Mouse (Mus musculus) c-Kit-positive CD71-positive TER-119-negative erythroid progenitor cells, embryonic 14.5 days (primary cell): ENCODE data around the gene Zfp953.
"Not testable (repeated sequence)": the region's sequence is repeated elsewhere in the genome, so short reads cannot be mapped to it uniquely, and the experiment has no call there.

Experiments
- DNase-seq: peaks from one replicate; pipeline ENCODE4 v3.0.0-alpha.2; 2013; ENCODE audit warnings: low read depth

Zfp953 gene

DNA sequence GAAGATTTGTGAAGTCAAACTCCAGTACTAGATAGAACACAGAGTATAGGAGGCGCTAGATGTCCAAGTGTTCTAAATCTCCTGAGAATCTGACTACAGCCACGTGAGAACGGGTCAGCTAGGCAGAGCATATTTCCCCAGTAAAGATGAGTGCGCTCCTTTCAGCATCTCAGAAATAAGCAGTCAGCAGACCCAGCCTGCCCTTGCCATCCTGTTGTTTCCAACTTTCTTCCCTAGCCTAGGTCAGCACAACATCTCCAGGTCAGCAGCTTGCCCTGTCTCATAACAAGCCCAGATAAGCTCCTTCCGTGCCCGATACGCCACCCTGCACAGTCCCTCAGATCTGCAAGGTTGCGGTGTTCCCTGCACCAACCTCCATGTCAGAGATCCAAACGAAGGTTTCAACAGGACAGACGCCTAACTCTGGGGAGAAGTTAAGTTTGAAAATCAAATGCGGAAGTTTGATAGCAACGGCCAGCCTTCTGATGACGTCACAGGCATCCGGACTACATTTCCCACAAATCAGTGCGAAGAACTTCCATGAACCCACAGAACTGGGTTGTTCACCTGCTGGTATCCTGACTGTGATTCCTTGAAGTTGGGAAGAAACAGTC lies at the start of gene Zfp953, which contains the start of gene Gm28044:
Gene Zfp953 (minus strand): TSS at position 475 of the 614 bp plus-strand sequence.
Gene Gm28044 (minus strand): TSS at position 406 of the 614 bp plus-strand sequence.
- peak; percentile 87 for DNase-seq

DNA sequence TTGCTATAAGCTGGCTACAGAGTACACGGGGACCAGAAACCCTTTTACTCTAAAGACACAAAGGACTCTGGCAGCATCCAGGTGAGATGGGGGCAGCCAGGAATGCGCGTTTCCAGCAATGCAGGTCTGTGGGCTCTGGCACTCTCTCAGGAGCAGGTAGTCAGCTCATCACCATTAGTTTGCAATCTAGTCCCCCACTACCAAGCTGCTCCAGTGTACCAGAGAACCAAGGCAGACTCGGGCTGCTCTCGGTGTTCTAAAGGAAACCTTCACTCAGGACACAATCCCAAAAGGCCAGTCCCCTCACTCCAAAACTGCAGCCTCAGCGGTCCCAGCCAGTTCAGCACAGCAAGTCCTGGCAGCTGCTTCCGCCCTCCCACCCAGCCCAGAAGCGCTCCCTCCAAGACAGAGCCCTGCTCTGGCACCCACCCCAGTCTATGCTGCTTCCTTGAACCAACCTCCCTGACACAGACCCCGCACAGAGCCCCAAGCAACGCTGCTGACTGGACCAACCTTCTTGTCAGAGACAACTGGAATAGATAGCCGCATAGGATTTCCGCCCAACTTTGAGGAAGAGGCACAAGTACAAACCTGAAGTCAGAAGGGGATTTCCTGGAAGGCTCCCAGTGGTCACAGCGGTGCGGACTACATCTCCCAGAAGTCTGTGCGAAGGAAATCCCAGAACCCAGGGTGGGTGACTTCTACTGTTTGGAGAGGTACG lies 38.9 kb upstream of the Zfp953 start, which contains the start of gene Zfp429:
Gene Zfp429 (minus strand): TSS at position 637 of the 721 bp plus-strand sequence.
- DNase-seq, result peak; percentile 69

DNA sequence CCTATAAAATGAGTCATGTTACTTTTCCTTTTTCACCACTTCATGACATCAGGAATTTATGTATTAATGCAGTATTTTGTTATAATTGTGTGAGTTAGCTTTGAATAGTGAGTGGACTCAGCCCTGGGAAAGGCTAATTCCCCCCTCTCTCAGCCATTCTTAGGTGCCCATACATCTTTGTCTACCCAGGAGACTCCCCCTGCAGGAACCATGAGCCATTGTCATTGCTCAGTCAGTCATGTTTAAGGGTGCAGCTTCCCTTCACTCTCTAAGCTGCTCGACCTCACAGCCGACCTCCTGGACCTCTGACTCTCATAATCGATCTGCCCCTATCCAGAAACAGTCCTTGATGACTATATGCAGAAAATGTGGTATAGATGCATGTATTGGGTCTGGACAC lies 15.8 kb upstream of the Zfp953 start:
- not testable (repeated sequence) for DNase-seq

DNA sequence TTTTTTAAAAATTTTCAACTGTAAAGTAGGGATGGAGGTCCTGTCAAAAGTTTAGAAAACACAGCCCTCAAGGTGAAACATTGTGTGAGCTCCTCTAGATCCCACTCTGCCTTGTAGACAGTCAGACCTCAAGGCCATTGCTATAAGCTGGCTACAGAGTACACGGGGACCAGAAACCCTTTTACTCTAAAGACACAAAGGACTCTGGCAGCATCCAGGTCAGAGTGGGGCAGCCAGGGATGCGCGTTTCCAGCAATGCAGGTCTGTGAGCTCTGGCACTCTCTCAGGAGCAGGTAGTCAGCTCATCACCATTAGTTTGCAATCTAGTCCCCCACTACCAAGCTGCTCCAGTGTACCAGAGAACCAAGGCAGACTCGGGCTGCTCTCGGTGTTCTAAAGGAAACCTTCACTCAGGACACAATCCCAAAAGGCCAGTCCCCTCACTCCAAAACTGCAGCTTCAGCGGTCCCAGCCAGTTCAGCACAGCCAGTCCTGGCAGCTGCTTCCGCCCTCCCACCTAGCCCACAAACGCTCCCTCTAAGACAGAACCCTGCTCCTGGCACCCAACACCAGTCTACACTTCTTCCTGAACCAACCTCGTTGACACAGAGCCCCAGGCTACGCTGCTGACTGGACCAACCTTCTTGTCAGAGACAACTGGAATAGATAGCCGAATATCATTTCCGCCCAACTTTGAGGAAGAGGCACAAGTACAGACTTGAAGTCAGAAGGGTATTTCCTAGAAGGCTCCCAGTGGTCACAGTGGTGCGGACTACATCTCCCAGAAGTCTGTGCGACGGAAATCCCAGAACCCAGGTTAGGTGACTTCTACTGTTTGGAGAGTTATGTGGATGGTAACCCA lies 14.9 kb upstream of the Zfp953 start, which contains the start of the genes Gm28041 and Zfp456:
Gene Gm28041 (minus strand): TSS at position 684 of the 862 bp plus-strand sequence.
Gene Zfp456 (minus strand): TSS at position 761 of the 862 bp plus-strand sequence.
- peak; percentile 82 for DNase-seq

DNA sequence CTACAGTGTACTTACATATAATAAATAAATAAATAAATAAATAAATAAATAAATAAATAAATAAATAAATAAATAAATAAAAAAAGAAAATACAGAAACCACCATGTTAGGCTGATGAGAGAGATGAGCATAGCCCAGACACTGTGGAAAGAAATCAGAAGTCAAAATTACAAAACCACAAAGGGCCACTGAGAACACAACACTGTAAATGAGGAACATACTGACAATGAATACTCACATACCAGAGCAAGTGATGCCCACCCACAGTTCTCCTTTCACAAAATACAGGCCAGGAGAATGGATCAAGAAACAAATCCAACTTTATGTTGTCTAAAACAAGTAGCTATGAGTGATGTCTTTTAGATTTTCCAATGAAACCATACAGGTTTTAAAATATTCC lies 8.6 kb downstream of the Zfp953 start:
- no peak for DNase-seq

DNA sequence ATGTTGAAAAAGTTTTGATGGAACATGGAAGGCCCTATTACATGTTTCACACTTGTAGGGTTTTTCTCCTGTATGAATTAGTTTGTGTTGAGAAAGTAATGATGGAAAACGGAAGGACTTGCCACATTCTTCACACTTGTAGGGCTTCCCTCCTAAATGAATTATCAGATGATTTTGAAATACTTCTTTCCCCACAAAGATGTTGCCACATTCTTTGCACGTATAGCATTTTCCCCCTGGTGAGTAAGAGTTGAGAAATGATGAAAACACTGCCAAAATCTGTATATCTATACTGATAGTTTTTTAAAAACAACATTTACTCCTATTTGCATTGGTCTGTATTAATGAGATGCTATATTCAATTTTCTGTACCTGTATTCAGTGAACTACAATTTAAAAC lies 17.0 kb downstream of the Zfp953 start:
- no peak for DNase-seq

DNA sequence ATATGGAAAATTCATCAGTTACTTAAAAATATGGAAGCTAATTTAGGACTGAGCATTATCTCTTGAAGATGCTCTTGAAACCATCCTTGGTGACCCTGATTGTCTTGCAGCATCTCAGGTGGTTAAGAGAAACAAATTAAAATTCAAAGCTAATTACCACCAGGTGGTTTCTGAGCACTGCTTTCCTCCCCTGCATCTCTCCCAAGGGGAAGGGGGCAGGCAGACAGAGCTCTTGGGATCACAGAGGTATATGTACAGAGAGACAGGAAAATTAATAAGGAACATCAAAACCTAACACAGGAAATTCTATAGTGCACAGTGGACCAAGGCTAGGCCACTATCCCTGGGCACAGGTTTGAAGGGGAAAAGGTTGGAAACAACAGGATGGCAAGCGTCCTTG lies 27.5 kb downstream of the Zfp953 start:
- DNase-seq, result no peak

DNA sequence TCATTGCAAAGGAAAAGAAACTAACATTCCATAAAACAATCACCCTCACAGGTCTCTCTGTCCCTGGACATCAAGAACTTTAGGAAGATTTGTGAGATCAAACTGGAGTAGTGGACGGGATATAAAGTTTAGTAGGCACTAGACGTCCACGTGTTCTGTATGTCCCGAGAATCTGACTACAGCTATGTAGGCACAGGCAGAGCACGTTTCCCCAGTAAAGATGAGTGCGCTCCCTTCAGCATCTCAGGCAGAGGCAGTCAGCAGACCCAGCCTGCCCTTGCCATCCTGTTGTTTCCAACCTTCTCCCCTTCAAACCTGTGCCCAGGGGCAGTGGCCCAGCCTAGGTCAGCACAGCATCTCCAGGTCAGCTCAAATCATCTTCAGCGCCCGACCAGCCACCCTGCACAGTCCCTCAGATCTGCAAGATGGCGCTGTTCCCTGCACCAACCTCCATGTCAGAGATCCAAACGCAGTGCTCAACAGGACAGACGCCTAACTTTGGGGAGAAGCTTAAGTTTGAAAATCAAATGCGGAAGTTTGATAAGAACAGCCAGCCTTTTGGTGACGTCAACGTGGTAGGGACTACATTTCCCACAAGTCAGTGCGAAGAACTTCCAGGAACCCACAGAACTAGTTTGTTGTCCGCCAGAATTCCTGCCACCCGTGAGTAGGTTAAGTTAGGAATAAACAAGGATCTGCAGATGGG lies 28.2 kb downstream of the Zfp953 start, which contains the start of gene Zfp595:
Gene Zfp595 (minus strand): TSS at position 552 of the 706 bp plus-strand sequence.
- DNase-seq, result peak; percentile 84

DNA sequence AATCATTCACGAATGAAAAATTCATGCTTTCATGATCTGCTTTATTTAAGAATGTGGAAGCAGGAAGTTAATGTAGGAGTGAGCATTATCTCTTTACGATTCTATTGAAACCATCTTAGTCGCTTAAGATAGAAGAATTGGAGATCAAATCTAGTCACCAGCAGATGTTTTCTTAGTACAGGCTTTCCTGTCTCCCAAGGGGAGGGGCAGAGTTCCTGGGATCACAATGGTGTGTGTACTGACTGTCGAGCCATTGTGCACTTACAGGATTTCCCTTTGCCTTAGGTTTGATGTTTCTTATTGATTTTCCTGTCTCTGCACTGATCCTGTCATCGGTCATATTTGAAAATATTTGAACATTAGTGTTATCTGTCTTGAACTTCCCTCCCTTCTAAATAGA lies 53.7 kb downstream of the Zfp953 start:
- DNase-seq, result peak; percentile 23

DNA sequence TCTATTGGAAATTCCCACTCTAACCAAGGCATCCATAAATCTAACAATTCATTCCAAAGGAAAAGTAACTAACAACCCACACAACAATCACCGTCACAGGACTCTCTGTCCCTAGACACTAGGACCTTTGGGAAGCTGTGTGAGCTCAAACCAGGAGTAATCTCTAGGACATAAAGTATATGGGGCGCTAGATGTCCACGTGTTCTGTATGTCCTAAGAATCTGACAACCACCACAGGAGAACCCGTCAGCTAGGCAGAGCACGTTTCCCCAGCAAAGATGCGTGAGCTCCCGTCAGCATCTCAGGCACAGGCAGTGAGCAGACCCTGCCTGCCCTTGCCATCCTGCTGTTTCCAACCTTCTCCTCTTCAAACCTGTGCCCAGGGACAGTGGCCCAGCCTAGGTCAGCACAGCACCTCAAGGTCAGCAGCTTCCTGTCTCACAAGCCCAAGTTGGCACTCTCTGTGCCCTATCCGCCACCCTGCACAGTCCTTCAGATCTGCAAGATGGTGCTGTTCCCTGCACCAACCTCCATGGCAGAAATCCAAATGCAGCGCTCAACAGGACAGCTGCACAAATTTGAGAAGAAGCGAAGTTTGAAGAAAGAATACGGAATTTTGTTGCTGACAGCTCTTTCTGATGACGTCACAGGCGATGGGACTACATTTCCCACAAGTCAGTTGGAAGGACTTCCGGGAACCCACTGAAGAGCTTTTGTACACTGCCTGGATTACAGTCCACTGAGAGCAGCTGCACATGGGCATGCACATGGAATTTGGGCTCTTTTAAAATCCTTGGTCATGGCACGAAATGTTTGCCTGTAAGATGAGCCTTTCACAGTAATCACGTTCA lies 54.4 kb downstream of the Zfp953 start, which contains the start of gene Zfp457:
Gene Zfp457 (minus strand): TSS at position 664 of the 851 bp plus-strand sequence.
- peak; percentile 89 for DNase-seq
